Mouse (Mus musculus) MEL (cell line): Measurements from ENCODE around the gene Col20a1. TPM values are rescaled to one million over a fixed set of nuclear protein-coding genes. Genes with fewer than 3 reads are reported as not detected.

Experiments used
- DNase-seq: peaks from one replicate; pipeline ENCODE4 v3.0.0; 2011; ENCODE audit warnings: low read depth, low spot score
- H3K27ac ChIP-seq: 2 replicates; pipeline ENCODE4 v1.5.1; 2012; ENCODE audit warnings: low read depth, mild to moderate bottlenecking, control low read depth, low read length, moderate library complexity; ENCODE audit not compliant: control insufficient read depth
- H3K27me3 ChIP-seq, 2 experiments: fragments of 150-350 bp in 1 of 2; sonication (generic) in 1 of 2; 2 replicates each; pipeline ENCODE4 v1.6.1; 2012; ENCODE audit warnings: low read length in 2 of 2, mild to moderate bottlenecking in 2 of 2, improper control_type of control experiment in 1 of 2, moderate library complexity in 1 of 2; ENCODE audit not compliant: insufficient read depth in 2 of 2, control insufficient read depth in 1 of 2
- H3K36me3 ChIP-seq, 2 experiments: 2 replicates each; pipeline ENCODE4 v1.6.1; 2012 to 2014; ENCODE audit warnings: low read length in 2 of 2, improper control_type of control experiment in 1 of 2, inconsistent platforms in 1 of 2, mild to moderate bottlenecking in 1 of 2; ENCODE audit not compliant: insufficient read depth in 2 of 2, control insufficient read depth in 1 of 2
- H3K4me1 ChIP-seq, 2 experiments: fragments of 150-350 bp in 1 of 2; sonication (generic) in 1 of 2; 2 replicates each; pipeline ENCODE4 v1.6.1; 2012; ENCODE audit warnings: low read length in 2 of 2, improper control_type of control experiment in 1 of 2, mild to moderate bottlenecking in 1 of 2; ENCODE audit not compliant: insufficient read depth in 2 of 2, control insufficient read depth in 1 of 2
- H3K4me3 ChIP-seq, 2 experiments: fragments of 150-350 bp in 1 of 2; sonication (generic) in 1 of 2; 2 replicates each; pipeline ENCODE4 v1.5.1; 2012; ENCODE audit warnings: low read depth in 2 of 2, low read length in 2 of 2, mild to moderate bottlenecking in 2 of 2, moderate library complexity in 2 of 2, control low read depth in 1 of 2, improper control_type of control experiment in 1 of 2; ENCODE audit not compliant: control insufficient read depth in 1 of 2, insufficient read depth in 1 of 2
- H3K79me2 ChIP-seq: 2 replicates; pipeline ENCODE4 v1.6.1; 2012; ENCODE audit warnings: mild to moderate bottlenecking, low read length, moderate library complexity; ENCODE audit not compliant: control insufficient read depth, poor library complexity, insufficient read depth
- H3K9ac ChIP-seq: 2 replicates; pipeline ENCODE4 v1.6.1; 2012; ENCODE audit warnings: low read depth, mild to moderate bottlenecking, control low read depth, low read length, moderate library complexity; ENCODE audit not compliant: control insufficient read depth, poor library complexity, severe bottlenecking
- H3K9me3 ChIP-seq: fragments of 150-350 bp; sonication (generic); replicated peaks from 2 replicates; pipeline ENCODE4 v1.6.1; 2012; ENCODE audit warnings: mild to moderate bottlenecking, low read length, improper control_type of control experiment, moderate library complexity; ENCODE audit not compliant: insufficient read depth
- BHLHE40 ChIP-seq: IDR thresholded peaks from 2 replicates; pipeline ENCODE4 v1.6.1; 2012; ENCODE audit warnings: low read depth, mild to moderate bottlenecking, inconsistent platforms, low read length, improper control_type of control experiment, borderline replicate concordance
- CHD1 ChIP-seq: IDR thresholded peaks from 2 replicates; pipeline ENCODE4 v1.6.1; 2012; ENCODE audit warnings: low read depth, mild to moderate bottlenecking, inconsistent platforms, low read length, improper control_type of control experiment
- CHD2 ChIP-seq: IDR thresholded peaks from 2 replicates; pipeline ENCODE4 v1.6.1; 2011; ENCODE audit warnings: low read length, improper control_type of control experiment
- CTCF ChIP-seq, 3 experiments: IDR thresholded peaks in 2 of 3; conservative IDR thresholded peaks in 1 of 3; 2 replicates each; pipeline ENCODE4 v1.5.1; 2011 to 2012; ENCODE audit warnings: low read length in 3 of 3, low read depth in 2 of 3, mild to moderate bottlenecking in 2 of 3, improper control_type of control experiment in 1 of 3, inconsistent platforms in 1 of 3, mixed read lengths in 1 of 3, moderate library complexity in 1 of 3; ENCODE audit not compliant: control insufficient read depth in 1 of 3, insufficient read depth in 1 of 3, poor library complexity in 1 of 3, severe bottlenecking in 1 of 3
- E2F4 ChIP-seq: IDR thresholded peaks from 2 replicates; pipeline ENCODE4 v1.6.1; 2011; ENCODE audit warnings: low read depth, low read length, improper control_type of control experiment, borderline replicate concordance
- ELF1 ChIP-seq: IDR thresholded peaks from 2 replicates; pipeline ENCODE4 v1.6.1; 2014; ENCODE audit warnings: low read depth, mild to moderate bottlenecking, inconsistent platforms, low read length, improper control_type of control experiment, moderate library complexity
- EP300 ChIP-seq, 2 experiments: IDR thresholded peaks; 2 replicates each; pipeline ENCODE4 v1.6.1; 2011; ENCODE audit warnings: improper control_type of control experiment in 2 of 2, low read length in 2 of 2, low read depth in 1 of 2, mild to moderate bottlenecking in 1 of 2
- ETS1 ChIP-seq: IDR thresholded peaks from 2 replicates; pipeline ENCODE4 v1.6.1; 2012; ENCODE audit warnings: low read depth, mild to moderate bottlenecking, inconsistent platforms, low read length, improper control_type of control experiment, moderate library complexity
- HCFC1 ChIP-seq: IDR thresholded peaks from 2 replicates; pipeline ENCODE4 v1.6.1; 2012; ENCODE audit warnings: low read depth, mild to moderate bottlenecking, inconsistent platforms, low read length, improper control_type of control experiment, moderate library complexity
- KAT2A ChIP-seq: conservative IDR thresholded peaks from 2 replicates; pipeline ENCODE4 v1.6.1; 2012; ENCODE audit warnings: low read depth, low read length, improper control_type of control experiment, inconsistent platforms
- MAFK ChIP-seq: IDR thresholded peaks from 2 replicates; pipeline ENCODE4 v1.6.1; 2011; ENCODE audit warnings: low read depth, mild to moderate bottlenecking, low read length, improper control_type of control experiment, borderline replicate concordance
- MAX ChIP-seq: IDR thresholded peaks from 2 replicates; pipeline ENCODE4 v1.6.1; 2011; ENCODE audit warnings: low read length, improper control_type of control experiment
- MXI1 ChIP-seq: IDR thresholded peaks from 2 replicates; pipeline ENCODE4 v1.6.1; 2011; ENCODE audit warnings: mild to moderate bottlenecking, low read depth, low read length, improper control_type of control experiment
- MYC ChIP-seq: IDR thresholded peaks from 2 replicates; pipeline ENCODE4 v1.6.1; 2011; ENCODE audit warnings: low read depth, mild to moderate bottlenecking, low read length, improper control_type of control experiment, moderate library complexity
- NELFE ChIP-seq: IDR thresholded peaks from 2 replicates; pipeline ENCODE4 v1.6.1; 2011; ENCODE audit warnings: low read depth, low read length, improper control_type of control experiment
- NRF1 ChIP-seq: IDR thresholded peaks from 2 replicates; pipeline ENCODE4 v1.6.1; 2014; ENCODE audit warnings: low read depth, mild to moderate bottlenecking, inconsistent platforms, low read length, improper control_type of control experiment, moderate library complexity; ENCODE audit not compliant: poor library complexity, insufficient read depth, severe bottlenecking
- POLR2A ChIP-seq, 2 experiments: IDR thresholded peaks; 2 replicates each; pipeline ENCODE4 v1.6.1; 2011 to 2012; ENCODE audit warnings: low read length in 2 of 2, mild to moderate bottlenecking in 2 of 2, control low read depth in 1 of 2, improper control_type of control experiment in 1 of 2, low read depth in 1 of 2, moderate library complexity in 1 of 2; ENCODE audit not compliant: control insufficient read depth in 1 of 2, insufficient read depth in 1 of 2, poor library complexity in 1 of 2
- POLR2AphosphoS2 ChIP-seq: IDR thresholded peaks from 2 replicates; pipeline ENCODE4 v1.6.1; 2011; ENCODE audit warnings: low read length, improper control_type of control experiment
- POLR2AphosphoS5 ChIP-seq: IDR thresholded peaks from 2 replicates; pipeline ENCODE4 v1.6.1; 2012; ENCODE audit warnings: low read depth, borderline replicate concordance, mild to moderate bottlenecking, inconsistent platforms, low read length, moderate library complexity, mixed read lengths
- RAD21 ChIP-seq: IDR thresholded peaks from 2 replicates; pipeline ENCODE4 v1.6.1; 2011; ENCODE audit warnings: mild to moderate bottlenecking, low read depth, low read length, improper control_type of control experiment
- SIN3A ChIP-seq: IDR thresholded peaks from 2 replicates; pipeline ENCODE4 v1.6.1; 2012; ENCODE audit warnings: low read length, improper control_type of control experiment, inconsistent platforms
- SMC3 ChIP-seq: IDR thresholded peaks from 2 replicates; pipeline ENCODE4 v1.6.1; 2011; ENCODE audit warnings: low read depth, low read length, improper control_type of control experiment
- TAL1 ChIP-seq: IDR thresholded peaks from 2 replicates; pipeline ENCODE4 v1.6.1; 2012; ENCODE audit warnings: mild to moderate bottlenecking, inconsistent platforms, low read length, moderate library complexity, mixed read lengths
- TCF12 ChIP-seq: IDR thresholded peaks from 2 replicates; pipeline ENCODE4 v1.6.1; 2014; ENCODE audit warnings: low read depth, mild to moderate bottlenecking, inconsistent platforms, low read length, improper control_type of control experiment, moderate library complexity
- UBTF ChIP-seq: IDR thresholded peaks from 2 replicates; pipeline ENCODE4 v1.6.1; 2012; ENCODE audit warnings: low read depth, mild to moderate bottlenecking, inconsistent platforms, low read length, improper control_type of control experiment, moderate library complexity, borderline replicate concordance; ENCODE audit not compliant: insufficient read depth
- USF2 ChIP-seq, 2 experiments: IDR thresholded peaks; 2 replicates each; pipeline ENCODE4 v1.6.1; 2011 to 2012; ENCODE audit warnings: improper control_type of control experiment in 2 of 2, low read length in 2 of 2, borderline replicate concordance in 1 of 2, inconsistent platforms in 1 of 2, low read depth in 1 of 2, mild to moderate bottlenecking in 1 of 2; ENCODE audit not compliant: insufficient read depth in 1 of 2
- ZC3H11A ChIP-seq: IDR thresholded peaks from 2 replicates; pipeline ENCODE4 v1.6.1; 2012; ENCODE audit warnings: low read depth, mild to moderate bottlenecking, inconsistent platforms, low read length, improper control_type of control experiment
- ZMIZ1 ChIP-seq: IDR thresholded peaks from 2 replicates; pipeline ENCODE4 v1.6.1; 2012; ENCODE audit warnings: low read depth, mild to moderate bottlenecking, inconsistent platforms, low read length, improper control_type of control experiment, moderate library complexity
- ZNF384 ChIP-seq: IDR thresholded peaks from 2 replicates; pipeline ENCODE4 v1.6.1; 2012; ENCODE audit warnings: low read depth, mild to moderate bottlenecking, inconsistent platforms, low read length, improper control_type of control experiment
- polyA plus RNA-seq, 2 experiments: library from polyadenylated mRNA; stranded (reverse) in 1 of 2; unstranded in 1 of 2; fragments of >175 nt in 1 of 2; fragments of >200 nt in 1 of 2; gene quantifications; 2 replicates each; pipeline versions ENCODE4 v1.2.1 to v1.2.4; 2012; ENCODE audit warnings: low replicate concordance in 2 of 2, low read depth in 1 of 2; ENCODE audit not compliant: insufficient read length in 2 of 2, insufficient read depth in 1 of 2, missing spikeins in 1 of 2
- total RNA-seq: library from RNA; depleted of rRNA; stranded (reverse); fragments of 300-350 nt; gene quantifications from 2 replicates; pipeline ENCODE4 v1.2.3, GENCODE M21; 2012

Col20a1 gene
- total and polyA plus RNA-seq, 3 experiments = 0.23 to 0.40 TPM; not detected in 1

- H3K79me2 ChIP-seq = no peaks in the 10 kb centered on the region
- peaks cover 13 to 20% of the 10 kb centered on the region in 2 experiments for H3K27me3 ChIP-seq
- no peaks in the 10 kb centered on the region for H3K36me3 ChIP-seq
- H3K4me1 ChIP-seq = no peaks in the 10 kb centered on the region
- DNase-seq = no peak
- H3K9ac ChIP-seq = no peak overlapping the region
- H3K9me3 ChIP-seq = no peaks in the 10 kb centered on the region
- no peak overlapping the region for H3K4me3 ChIP-seq
- TF ChIP-seq EP300 (IDR thresholded peaks at IDR 0.05; ENCODE audit: low read depth in 1 of 2, low read length in 2 of 2) (no peak), SIN3A (no peak), RAD21 (no peak), POLR2AphosphoS5 (no peak), MAX (no peak), ZMIZ1 (no peak), USF2 (IDR thresholded peaks at IDR 0.05; ENCODE audit: borderline replicate concordance in 1 of 2, insufficient read depth in 1 of 2, low read depth in 1 of 2, low read length in 2 of 2) (no peak), MYC (no peak), UBTF (no peak), TAL1 (no peak), TCF12 (no peak), ELF1 (no peak), ZC3H11A (no peak), E2F4 (no peak), ZNF384 (no peak), POLR2A (IDR thresholded peaks at IDR 0.05; ENCODE audit: control insufficient read depth in 1 of 2, insufficient read depth in 1 of 2, low read depth in 1 of 2, low read length in 2 of 2, poor library complexity in 1 of 2) (no peak), MXI1 (no peak), CHD1 (no peak), POLR2AphosphoS2 (no peak), NRF1 (no peak)
- no peak overlapping the region for H3K27ac ChIP-seq
These were observed 32.7 kb upstream of the Col20a1 start for GRCm38 (mm10) chr2:180953638-180954037.

GRCm38 (mm10) chr2:180954061-180955047, 32.0 kb upstream of the Col20a1 start, which contains the start of gene Nkain4:
Gene Nkain4 (minus strand): TSS chr2:180954699.
- no peak for DNase-seq
- no peaks in the 10 kb centered on the region for H3K79me2 ChIP-seq
- no peak within 1 kb of the TSS for H3K9ac ChIP-seq
- H3K4me1 ChIP-seq = no peaks in the 10 kb centered on the region
- no peak within 1 kb of the TSS for H3K4me3 ChIP-seq
- H3K9me3 ChIP-seq = no peaks in the 10 kb centered on the region
- TF ChIP-seq SIN3A = no peak
- no peak for TF ChIP-seq KAT2A
- no peak for TF ChIP-seq BHLHE40
- no peak for TF ChIP-seq HCFC1
- TF ChIP-seq CTCF (IDR thresholded peaks at IDR 0.05 in 2 of 3, conservative IDR thresholded peaks at IDR 0.05 in 1 of 3; ENCODE audit: control insufficient read depth in 1 of 3, insufficient read depth in 1 of 3, low read depth in 2 of 3, low read length in 3 of 3, poor library complexity in 1 of 3, severe bottlenecking in 1 of 3) = no peak
- no peak for TF ChIP-seq TAL1
- TF ChIP-seq ZC3H11A = no peak
- TF ChIP-seq POLR2AphosphoS5 = no peak
- TF ChIP-seq MAFK = no peak
- no peak for TF ChIP-seq NRF1
- TF ChIP-seq NELFE = no peak
- no peak for TF ChIP-seq ETS1
- no peak for TF ChIP-seq ELF1
- no peak for TF ChIP-seq SMC3
- TF ChIP-seq MAX = no peak
- no peak for TF ChIP-seq CHD2
- TF ChIP-seq, all 39 proteins: peak for 0
- Histone ChIP-seq H3K36me3 (no peaks in the 10 kb centered on the region), H3K27ac (no peak within 1 kb of the TSS), H3K27me3 (peaks cover 11 to 22% of the 10 kb centered on the region in 2 experiments)
